Mouse (Mus musculus): Measurements from ENCODE around the gene Sox5. TPM values are rescaled to one million over a fixed set of nuclear protein-coding genes. Genes with fewer than 3 reads are reported as not detected.

Sox5 gene
- polyA plus RNA-seq, 1 experiment from 2014 or later: 14.1 TPM

GRCm38 (mm10) chr6:144343338-144343737, 438.4 kb downstream of the Sox5 start:
- Histone ChIP-seq H3K4me3 (replicated peaks) (no peak overlapping the region), H3K9ac (no peak overlapping the region), H3K4me2 (no peak overlapping the region), H3K27ac (no peak overlapping the region), H3K27me3 (no peaks in the 10 kb centered on the region), H3K36me3 (no peaks in the 10 kb centered on the region), H3K9me3 (replicated peaks) (peaks cover 5% of the 10 kb centered on the region; the same call in 1 of the 2 replicates), H3K4me1 (no peaks in the 10 kb centered on the region)
- ATAC-seq (replicated peaks; ENCODE audit: low FRiP score): no peak
- 82% methylated on average over 11 of the region's 11 CpGs for WGBS

- H3K27me3 ChIP-seq: no peaks in the 10 kb centered on the region
- peaks cover 5% of the 10 kb centered on the region; the same call in 1 of the 2 replicates for H3K9me3 ChIP-seq (replicated peaks)
- no peak overlapping the region for H3K4me3 ChIP-seq (replicated peaks)
- ATAC-seq (replicated peaks; ENCODE audit: low FRiP score): no peak
- no peak overlapping the region for H3K9ac ChIP-seq
- WGBS: 96% methylated on average over 3 of the region's 3 CpGs
- H3K4me2 ChIP-seq: no peak overlapping the region
- no peaks in the 10 kb centered on the region for H3K36me3 ChIP-seq
- no peaks in the 10 kb centered on the region for H3K4me1 ChIP-seq
- H3K27ac ChIP-seq: no peak overlapping the region
These were observed 442.2 kb downstream of the Sox5 start for GRCm38 (mm10) chr6:144339554-144339953.

- no peak overlapping the region for H3K9ac ChIP-seq
- no peak for ATAC-seq (replicated peaks; ENCODE audit: low FRiP score)
- no peak overlapping the region for H3K27ac ChIP-seq
- no peak overlapping the region for H3K4me3 ChIP-seq (replicated peaks)
- no peaks in the 10 kb centered on the region for H3K4me1 ChIP-seq
- H3K4me2 ChIP-seq: no peak overlapping the region
- H3K27me3 ChIP-seq: no peaks in the 10 kb centered on the region
- 71% methylated on average over 13 of the region's 13 CpGs for WGBS
- H3K9me3 ChIP-seq (replicated peaks): peaks cover 5% of the 10 kb centered on the region; the same call in 1 of the 2 replicates
- no peaks in the 10 kb centered on the region for H3K36me3 ChIP-seq
These were observed 442.8 kb downstream of the Sox5 start for GRCm38 (mm10) chr6:144339006-144339405.

- Histone ChIP-seq H3K4me3 (replicated peaks) (no peak overlapping the region), H3K9me3 (replicated peaks) (peaks cover 5% of the 10 kb centered on the region; the same call in 1 of the 2 replicates), H3K4me1 (no peaks in the 10 kb centered on the region), H3K27me3 (no peaks in the 10 kb centered on the region), H3K27ac (no peak overlapping the region), H3K4me2 (no peak overlapping the region), H3K36me3 (no peaks in the 10 kb centered on the region), H3K9ac (no peak overlapping the region)
- ATAC-seq (replicated peaks; ENCODE audit: low FRiP score): no peak
- WGBS: 81% methylated on average over 4 of the region's 4 CpGs
These were observed 443.6 kb downstream of the Sox5 start for GRCm38 (mm10) chr6:144338221-144338620.

GRCm38 (mm10) chr6:144337436-144337969, 444.3 kb downstream of the Sox5 start:
- H3K9ac ChIP-seq: no peak overlapping the region
- H3K36me3 ChIP-seq: no peaks in the 10 kb centered on the region
- H3K27me3 ChIP-seq: no peaks in the 10 kb centered on the region
- H3K4me1 ChIP-seq: no peaks in the 10 kb centered on the region
- H3K4me2 ChIP-seq: no peak overlapping the region
- WGBS: 51% methylated on average over 14 of the region's 14 CpGs
- H3K4me3 ChIP-seq (replicated peaks): no peak overlapping the region
- H3K27ac ChIP-seq: no peak overlapping the region
- H3K9me3 ChIP-seq (replicated peaks): peaks cover 5% of the 10 kb centered on the region; the same call in 1 of the 2 replicates
- no peak for ATAC-seq (replicated peaks; ENCODE audit: low FRiP score)

- WGBS: 90% methylated on average over 4 of the region's 4 CpGs
- ATAC-seq (replicated peaks; ENCODE audit: low FRiP score): no peak
These were observed 445.0 kb downstream of the Sox5 start for GRCm38 (mm10) chr6:144336789-144337188.

GRCm38 (mm10) chr6:144333146-144333545, 448.6 kb downstream of the Sox5 start:
- Histone ChIP-seq H3K36me3 (no peaks in the 10 kb centered on the region), H3K4me2 (no peak overlapping the region), H3K4me1 (no peaks in the 10 kb centered on the region), H3K9me3 (replicated peaks) (no peaks in the 10 kb centered on the region), H3K9ac (no peak overlapping the region), H3K27me3 (no peaks in the 10 kb centered on the region), H3K4me3 (replicated peaks) (no peak overlapping the region), H3K27ac (no peak overlapping the region)
- ATAC-seq (replicated peaks; ENCODE audit: low FRiP score): no peak
- 88% methylated on average over 4 of the region's 4 CpGs for WGBS

More at GRCm38 (mm10) chr6:144336789-144337188, 445.0 kb downstream of the Sox5 start:
- H3K4me1 ChIP-seq: no peaks in the 10 kb centered on the region
- H3K4me2 ChIP-seq: no peak overlapping the region
- no peak overlapping the region for H3K9ac ChIP-seq
- H3K9me3 ChIP-seq (replicated peaks): peaks cover 5% of the 10 kb centered on the region; the same call in 1 of the 2 replicates
- H3K4me3 ChIP-seq (replicated peaks): no peak overlapping the region
- H3K27ac ChIP-seq: no peak overlapping the region
- H3K36me3 ChIP-seq: no peaks in the 10 kb centered on the region
- H3K27me3 ChIP-seq: no peaks in the 10 kb centered on the region

GRCm38 (mm10) chr6:144332027-144332426, 449.8 kb downstream of the Sox5 start:
- Histone ChIP-seq H3K4me1 (no peaks in the 10 kb centered on the region), H3K4me2 (no peak overlapping the region), H3K9me3 (replicated peaks) (no peaks in the 10 kb centered on the region), H3K4me3 (replicated peaks) (no peak overlapping the region), H3K27ac (no peak overlapping the region), H3K36me3 (no peaks in the 10 kb centered on the region), H3K27me3 (no peaks in the 10 kb centered on the region), H3K9ac (no peak overlapping the region)
- ATAC-seq (replicated peaks; ENCODE audit: low FRiP score): no peak
- 76% methylated on average over 4 of the region's 4 CpGs for WGBS

GRCm38 (mm10) chr6:144329311-144329930, 452.4 kb downstream of the Sox5 start:
- no peaks in the 10 kb centered on the region for H3K4me1 ChIP-seq
- H3K9ac ChIP-seq: no peak overlapping the region
- no peak overlapping the region for H3K4me2 ChIP-seq
- no peak overlapping the region for H3K27ac ChIP-seq
- no peaks in the 10 kb centered on the region for H3K36me3 ChIP-seq
- 72% methylated on average over 2 of the region's 2 CpGs for WGBS
- H3K9me3 ChIP-seq (replicated peaks): no peaks in the 10 kb centered on the region
- no peaks in the 10 kb centered on the region for H3K27me3 ChIP-seq
- no peak for ATAC-seq (replicated peaks; ENCODE audit: low FRiP score)
- no peak overlapping the region for H3K4me3 ChIP-seq (replicated peaks)

- Histone ChIP-seq H3K36me3 (no peaks in the 10 kb centered on the region), H3K27ac (no peak overlapping the region), H3K4me2 (no peak overlapping the region), H3K4me1 (no peaks in the 10 kb centered on the region), H3K9me3 (replicated peaks) (no peaks in the 10 kb centered on the region), H3K9ac (no peak overlapping the region), H3K4me3 (replicated peaks) (no peak overlapping the region), H3K27me3 (no peaks in the 10 kb centered on the region)
- WGBS: 38% methylated on average over 4 of the region's 4 CpGs
- ATAC-seq (replicated peaks; ENCODE audit: low FRiP score): no peak
These were observed 453.0 kb downstream of the Sox5 start for GRCm38 (mm10) chr6:144328779-144329178.

GRCm38 (mm10) chr6:144326817-144327216, 455.0 kb downstream of the Sox5 start:
- no peak overlapping the region for H3K4me2 ChIP-seq
- no peaks in the 10 kb centered on the region for H3K36me3 ChIP-seq
- no peak overlapping the region for H3K27ac ChIP-seq
- ATAC-seq (replicated peaks; ENCODE audit: low FRiP score): no peak
- 48% methylated on average over 3 of the region's 3 CpGs for WGBS
- no peaks in the 10 kb centered on the region for H3K9me3 ChIP-seq (replicated peaks)
- H3K9ac ChIP-seq: no peak overlapping the region
- H3K4me3 ChIP-seq (replicated peaks): no peak overlapping the region
- no peaks in the 10 kb centered on the region for H3K27me3 ChIP-seq
- no peaks in the 10 kb centered on the region for H3K4me1 ChIP-seq

GRCm38 (mm10) chr6:144323372-144323771, 458.4 kb downstream of the Sox5 start:
- H3K27ac ChIP-seq: no peak overlapping the region
- no peaks in the 10 kb centered on the region for H3K9me3 ChIP-seq (replicated peaks)
- H3K4me1 ChIP-seq: no peaks in the 10 kb centered on the region
- H3K4me2 ChIP-seq: no peak overlapping the region
- ATAC-seq (replicated peaks; ENCODE audit: low FRiP score): no peak
- no peak overlapping the region for H3K4me3 ChIP-seq (replicated peaks)
- 68% methylated on average over 4 of the region's 4 CpGs for WGBS
- no peaks in the 10 kb centered on the region for H3K27me3 ChIP-seq
- no peaks in the 10 kb centered on the region for H3K36me3 ChIP-seq
- no peak overlapping the region for H3K9ac ChIP-seq

Data from kidney, embryonic 15.5 days (tissue).